Mouse (Mus musculus) mouse embryonic stem cell (cell line): ENCODE measurements around the gene Slc41a2.
"Not testable (repeated sequence)": the region's sequence is repeated elsewhere in the genome, so short reads cannot be mapped to it uniquely, and the experiment has no call there.

Experiments used
- in situ Hi-C, 2 experiments: fragments of 300-500 bp; cut with MboI; formaldehyde crosslinking; loops; 1 replicate in 1 of 2; 3 replicates in 1 of 2; pipeline ENCODE4 v1.14.3; 2019 to 2020; ENCODE audit warnings: low sequenced_read_pairs in 2 of 2, low pct_unique_long_range_greater_than_20kb in 1 of 2, mixed read lengths in 1 of 2; ENCODE audit not compliant: unreplicated experiment in 1 of 2

Gene Slc41a2

DNA sequence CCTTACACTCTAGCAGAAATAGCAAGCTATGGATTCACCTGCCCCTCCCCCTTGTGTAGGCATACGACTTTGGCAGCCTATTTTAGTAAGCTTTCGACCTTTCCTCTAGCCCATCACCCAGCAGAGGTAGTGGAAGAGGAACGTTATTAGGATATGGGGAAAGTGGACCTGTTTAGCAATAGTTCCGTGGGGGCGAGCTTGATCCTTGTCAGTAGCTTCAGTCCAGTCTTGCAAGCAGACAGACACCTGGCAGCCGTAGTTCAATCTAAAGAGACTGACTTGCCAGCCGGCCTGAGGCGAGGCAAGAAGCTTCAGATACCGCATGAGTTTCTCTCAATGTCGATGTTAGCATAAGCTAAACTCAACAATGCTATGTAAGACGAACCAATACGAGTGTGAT is 18.7 kb upstream of the Slc41a2 start:
- in situ Hi-C loops, result no loop called here

DNA sequence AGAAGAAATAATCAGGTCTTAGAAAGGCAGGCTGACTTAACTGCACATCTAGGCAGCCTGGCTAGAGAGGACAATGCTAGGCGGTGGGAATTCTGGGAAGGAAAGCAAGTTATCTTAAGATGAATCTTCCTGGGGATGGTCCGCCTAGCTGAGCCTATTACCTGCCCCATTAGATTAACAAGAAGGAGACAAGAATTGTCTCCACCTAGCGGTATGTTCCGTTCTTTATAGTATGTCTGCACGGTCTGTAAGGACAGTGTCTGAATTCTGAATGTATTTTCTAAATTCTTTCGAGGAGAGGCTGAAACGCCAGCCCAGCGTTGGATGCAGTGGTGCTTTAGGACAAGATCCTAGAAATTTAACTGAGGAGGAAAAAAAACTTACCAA is 16.6 kb upstream of the Slc41a2 start:
- in situ Hi-C loops, result no loop called here

DNA sequence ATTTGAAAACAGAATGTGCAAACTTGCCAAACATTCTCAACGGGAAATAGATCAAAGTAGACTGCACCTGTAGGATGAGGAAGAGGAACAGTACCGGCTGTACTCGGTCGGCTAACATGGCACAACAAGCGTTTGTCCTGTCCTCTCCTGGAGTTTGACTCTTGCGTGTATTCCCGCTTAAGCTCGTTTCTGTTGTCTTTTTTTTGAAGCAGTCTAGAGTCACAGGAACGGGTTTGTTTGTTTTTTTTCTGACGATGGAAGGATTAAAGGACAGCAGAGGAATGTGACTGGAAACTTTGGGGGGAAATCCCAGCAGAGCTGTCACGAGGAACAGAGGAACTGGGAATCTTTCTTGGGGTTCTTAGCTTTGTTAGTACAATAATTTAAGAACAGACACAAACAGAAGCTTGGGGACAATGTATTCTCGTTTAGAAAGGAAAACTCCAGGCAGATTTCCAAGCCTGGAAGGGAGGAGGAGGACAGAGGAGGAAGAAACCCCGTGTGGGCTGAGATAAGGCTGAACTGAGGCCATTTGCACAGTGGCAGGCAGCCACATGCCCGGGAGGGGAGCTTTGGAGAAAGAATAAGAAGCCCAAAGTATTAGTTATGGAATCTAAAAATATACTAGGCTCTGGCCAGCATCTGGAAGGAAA is 16.1 kb upstream of the Slc41a2 start:
- in situ Hi-C loops, result no loop called here

DNA sequence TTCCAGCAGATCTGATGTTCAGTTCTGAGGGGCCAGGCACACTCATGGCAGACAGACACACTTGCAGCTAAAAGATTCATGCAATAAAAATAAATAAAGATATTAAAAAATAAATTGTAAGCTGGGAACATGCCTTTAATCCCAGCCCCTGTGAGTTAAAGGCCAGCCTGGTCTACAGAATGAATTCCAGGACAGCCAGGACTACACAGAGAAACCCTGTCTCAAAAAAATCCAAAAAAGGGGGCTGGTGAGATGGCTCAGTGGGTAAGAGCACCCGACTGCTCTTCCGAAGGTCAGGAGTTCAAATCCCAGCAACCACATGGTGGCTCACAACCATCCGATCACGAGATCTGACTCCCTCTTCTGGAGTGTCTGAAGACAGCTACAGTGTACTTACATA is 14.1 kb upstream of the Slc41a2 start:
- in situ Hi-C loops, result not testable (repeated sequence)

DNA sequence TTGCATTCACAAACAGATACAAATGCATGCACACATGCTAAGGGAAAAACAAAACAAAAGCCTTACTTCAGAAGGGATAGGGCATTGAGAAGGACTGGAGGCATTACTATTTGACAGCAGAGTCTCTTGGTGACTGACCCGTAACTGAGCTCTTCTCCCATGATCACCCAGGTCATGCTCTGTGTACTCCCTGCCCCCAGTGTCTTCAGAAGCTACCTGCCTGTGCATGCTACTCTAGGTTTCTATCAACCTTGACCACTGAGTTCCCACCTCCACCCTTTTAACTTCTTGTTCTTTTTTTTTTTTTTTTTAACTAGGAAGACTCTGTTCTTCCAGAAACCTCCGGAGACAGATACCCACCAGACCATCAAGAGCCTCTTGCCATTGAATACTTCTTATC is 13.0 kb upstream of the Slc41a2 start:
- in situ Hi-C loops, result no loop called here

DNA sequence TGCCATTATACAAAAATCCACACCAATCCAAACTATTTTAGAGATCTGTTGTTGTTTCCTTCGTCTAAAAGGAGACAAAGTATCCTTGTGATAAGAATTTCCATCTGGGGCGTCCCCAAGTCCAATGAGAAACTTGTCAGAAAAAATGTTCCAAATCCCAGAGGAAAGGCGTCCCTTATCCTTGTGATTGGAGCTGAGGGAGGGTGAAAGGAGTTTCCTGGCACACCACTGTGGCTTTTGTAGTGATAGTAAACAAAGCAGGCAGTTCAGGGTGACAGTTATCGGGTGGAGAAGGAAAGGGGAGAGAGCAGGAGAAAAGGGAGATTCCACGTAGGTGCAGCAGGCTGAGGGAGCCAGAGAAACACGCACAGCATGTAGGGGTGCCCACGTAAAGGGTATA is 9.8 kb upstream of the Slc41a2 start:
- in situ Hi-C loops, result no loop called here

DNA sequence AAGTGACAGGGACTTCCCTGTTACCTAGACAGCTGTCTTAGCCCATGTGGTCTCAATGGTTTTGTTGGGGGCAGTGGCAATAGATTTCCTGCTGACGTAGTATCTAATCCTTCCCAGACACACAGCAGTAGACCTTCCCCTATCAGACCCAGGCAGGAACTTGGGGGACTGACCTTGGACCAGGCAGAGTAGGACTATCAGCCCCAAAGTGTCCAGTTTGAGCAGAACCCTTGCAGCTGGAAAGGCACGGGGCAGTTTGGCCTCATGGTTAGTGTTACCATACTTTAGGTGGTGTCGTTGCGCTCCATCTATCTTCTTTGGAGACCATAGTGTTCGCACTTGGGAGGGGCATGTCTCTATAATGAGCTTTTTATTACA is 8.7 kb upstream of the Slc41a2 start:
- in situ Hi-C loops, result no loop called here

DNA sequence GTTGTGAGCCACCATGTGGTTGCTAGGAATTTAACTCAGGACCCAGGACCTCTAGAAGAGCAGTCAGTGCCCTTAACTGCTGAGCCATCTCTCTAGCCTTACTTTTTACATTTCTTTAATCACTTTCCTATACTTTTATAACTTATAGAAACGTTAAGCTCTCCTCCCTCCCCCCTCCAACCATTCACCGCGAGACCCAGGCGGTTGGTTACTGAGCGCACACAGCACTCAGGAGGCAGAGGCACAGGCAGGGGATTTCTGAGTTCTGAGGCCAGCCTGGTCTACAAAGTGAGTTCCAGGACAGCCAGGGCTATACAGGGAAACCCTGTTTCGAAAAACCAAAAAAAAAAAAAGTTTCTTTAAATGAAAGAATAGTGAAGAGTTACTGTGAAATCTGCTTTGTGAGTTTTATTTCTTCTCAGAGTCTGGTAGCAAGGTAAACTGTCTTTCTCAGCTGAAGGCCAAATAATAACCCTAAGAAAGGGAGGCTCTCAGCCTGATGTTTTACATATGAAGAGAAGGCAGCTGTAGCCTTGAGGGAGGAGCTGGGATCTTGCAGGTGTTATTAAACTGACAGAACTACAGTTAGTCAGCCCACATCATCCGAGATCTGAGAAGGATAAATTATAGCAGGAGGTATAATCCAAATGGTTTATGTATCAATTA is 8.1 kb upstream of the Slc41a2 start:
- in situ Hi-C loops, result no loop called here

DNA sequence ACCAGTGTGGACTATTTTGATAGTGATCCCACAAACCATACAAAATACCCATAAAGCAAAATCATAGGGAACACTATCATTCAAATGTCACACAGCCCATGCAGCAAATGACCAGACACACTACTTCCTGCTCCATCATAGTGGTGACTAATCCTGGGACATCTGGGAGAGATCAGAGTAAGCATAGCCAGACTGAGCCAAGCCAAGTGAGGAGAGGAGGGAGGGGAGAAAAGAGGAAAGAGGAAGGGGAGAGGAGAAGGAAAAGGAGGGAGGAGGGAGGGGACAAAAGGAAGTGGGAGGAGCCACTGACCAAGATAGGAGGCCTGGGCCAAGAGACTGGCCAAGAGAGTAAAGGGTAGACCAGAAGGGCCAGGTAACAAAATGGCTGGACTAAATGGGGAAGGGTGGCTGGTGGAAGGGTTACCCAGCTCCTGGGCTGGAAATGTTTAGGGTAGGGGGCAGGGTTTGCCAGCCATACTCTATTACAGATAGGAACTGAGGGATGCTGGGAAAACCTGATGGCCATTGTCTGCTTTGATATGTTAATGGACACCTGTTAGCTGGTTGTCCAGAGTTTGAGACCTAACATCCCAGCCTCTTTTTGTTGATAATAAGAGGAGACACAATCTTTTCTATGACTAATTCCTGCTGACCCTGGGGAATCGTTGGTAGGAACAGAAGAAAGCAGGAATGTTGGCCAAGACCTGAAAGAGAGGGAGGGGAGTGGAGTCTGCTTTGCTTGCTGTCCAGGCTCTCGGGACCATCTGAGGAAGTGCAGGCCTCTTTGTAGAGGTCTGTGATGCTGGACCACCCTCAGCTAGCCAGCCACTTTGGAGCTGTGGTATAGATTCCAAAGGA is 6.4 kb upstream of the Slc41a2 start:
- in situ Hi-C loops, result no loop called here

DNA sequence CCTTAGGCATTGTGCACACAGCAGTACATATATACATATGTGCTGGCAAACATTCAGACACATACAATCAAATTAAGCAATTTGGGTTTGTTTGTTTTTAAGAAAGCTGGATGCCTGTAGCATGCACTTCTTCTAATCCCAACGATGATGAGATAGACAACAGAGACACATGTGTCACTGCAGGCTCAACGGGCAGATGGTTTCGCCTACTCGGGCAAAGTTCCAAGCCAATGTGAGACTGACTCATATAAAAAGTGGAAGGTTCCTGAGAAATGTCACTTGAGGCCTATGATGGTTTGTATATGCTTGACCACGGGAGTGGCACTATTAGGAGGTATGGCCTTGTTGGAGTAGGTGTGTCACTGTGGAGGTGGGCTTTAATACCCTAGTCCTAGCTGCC is 5.5 kb upstream of the Slc41a2 start:
- in situ Hi-C loops, result no loop called here

DNA sequence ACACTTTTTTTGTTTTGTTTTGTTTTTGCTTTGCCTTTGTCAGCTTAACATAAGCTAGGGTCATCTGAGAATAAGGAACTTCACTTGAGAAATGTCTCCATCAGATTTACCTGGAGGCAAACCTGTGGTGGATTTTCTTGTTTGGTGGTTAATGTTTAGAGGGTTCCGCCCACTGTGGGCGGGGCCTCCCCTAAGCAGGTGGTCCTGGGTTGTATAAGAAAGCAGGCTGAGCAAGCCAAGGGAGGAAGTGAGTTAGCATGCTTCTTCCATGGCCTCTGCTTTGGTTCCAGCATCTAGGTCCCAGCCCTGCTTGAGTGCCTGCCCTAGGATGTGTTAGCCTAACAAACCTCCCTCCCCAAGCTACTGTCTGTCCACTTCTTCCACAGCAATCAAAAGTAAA is 3.5 kb upstream of the Slc41a2 start:
- in situ Hi-C loops, result no loop called here

DNA sequence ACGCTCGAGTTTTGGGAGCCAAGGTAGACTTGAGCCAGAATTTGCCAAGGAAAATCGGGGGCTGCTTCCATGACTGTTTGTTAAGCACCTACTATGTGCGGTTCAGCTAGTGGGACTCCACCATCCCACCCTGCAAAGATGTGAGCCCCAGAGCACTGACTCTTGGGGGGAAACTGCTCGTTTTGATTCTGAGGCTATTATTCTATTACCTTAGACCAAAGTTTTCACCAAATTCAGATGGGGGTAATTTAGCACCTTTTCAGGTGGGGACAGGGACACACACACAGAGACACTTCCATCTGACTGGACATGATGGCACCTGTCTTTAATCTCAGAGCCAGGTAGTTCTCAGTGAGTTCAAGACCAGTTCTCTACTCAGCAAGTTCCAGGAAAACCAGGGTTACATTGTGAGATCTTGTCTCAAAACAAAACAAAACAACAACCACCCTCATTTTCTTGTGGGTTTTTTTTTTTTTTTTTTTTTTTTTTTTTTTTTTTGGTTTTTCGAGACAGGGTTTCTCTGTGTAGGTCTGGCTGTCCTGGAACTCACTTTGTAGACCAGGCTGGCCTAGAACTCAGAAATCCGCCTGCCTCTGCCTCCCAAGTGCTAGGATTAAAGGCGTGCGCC is 403 bp upstream of the Slc41a2 start:
- in situ Hi-C loops, result no loop called here

DNA sequence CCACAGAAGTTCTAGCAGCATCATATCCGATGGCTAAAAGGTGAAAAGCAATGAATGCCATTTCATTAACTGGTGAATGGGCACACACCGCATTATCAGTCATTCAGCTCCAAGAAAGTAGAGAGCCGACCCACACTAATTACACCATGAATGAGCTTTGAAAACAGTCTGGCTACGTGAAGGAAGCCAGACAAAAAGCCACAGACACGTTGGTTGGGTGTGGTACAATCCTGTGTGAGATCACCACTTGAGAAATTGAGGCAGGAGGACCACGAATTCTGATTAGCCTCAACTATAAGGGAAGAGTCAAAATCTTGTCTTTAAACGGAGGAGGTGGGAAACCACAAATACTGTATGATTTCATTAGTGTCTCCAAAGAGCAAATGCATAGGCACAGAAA is 1.3 kb downstream of the Slc41a2 start:
- in situ Hi-C loops, result no loop called here

DNA sequence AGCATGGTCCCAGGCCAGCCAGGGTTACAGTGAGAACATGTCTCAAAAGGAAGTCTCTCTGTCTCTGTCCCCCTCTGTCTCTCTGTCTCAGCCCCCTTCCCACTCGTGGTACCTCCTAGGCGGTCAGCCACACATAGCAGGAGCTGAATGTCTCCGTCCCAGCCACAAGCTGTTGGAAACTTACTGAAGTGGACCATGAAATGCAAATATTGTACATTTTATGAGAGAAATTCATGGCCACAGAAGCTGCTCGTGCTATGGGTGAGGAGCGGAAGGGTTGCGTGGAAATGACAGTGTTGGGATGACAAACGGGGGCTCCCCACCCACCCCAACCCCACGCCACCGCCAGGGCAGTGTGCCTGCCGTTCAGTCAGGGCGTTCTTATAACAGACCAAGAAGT is 5.1 kb downstream of the Slc41a2 start:
- in situ Hi-C loops, result no loop called here

DNA sequence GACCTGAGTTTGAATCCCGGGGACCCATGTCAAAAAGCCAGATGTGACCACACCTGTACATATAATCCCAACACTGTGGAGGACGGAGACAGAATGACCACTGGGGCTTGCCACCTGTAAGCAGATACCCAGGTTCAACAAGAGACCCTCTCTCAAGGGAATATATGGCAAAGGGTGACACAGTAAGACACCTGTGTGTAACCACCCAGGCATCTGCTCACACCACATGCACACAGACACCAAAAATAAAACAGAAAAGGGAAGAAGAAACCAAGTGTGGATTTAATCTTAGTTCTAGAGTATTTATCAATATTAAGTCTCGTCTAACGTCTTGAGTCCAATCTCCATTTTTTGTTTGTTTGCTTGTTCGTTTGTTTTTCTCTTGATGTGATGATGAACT is 5.9 kb downstream of the Slc41a2 start:
- in situ Hi-C loops, result no loop called here

DNA sequence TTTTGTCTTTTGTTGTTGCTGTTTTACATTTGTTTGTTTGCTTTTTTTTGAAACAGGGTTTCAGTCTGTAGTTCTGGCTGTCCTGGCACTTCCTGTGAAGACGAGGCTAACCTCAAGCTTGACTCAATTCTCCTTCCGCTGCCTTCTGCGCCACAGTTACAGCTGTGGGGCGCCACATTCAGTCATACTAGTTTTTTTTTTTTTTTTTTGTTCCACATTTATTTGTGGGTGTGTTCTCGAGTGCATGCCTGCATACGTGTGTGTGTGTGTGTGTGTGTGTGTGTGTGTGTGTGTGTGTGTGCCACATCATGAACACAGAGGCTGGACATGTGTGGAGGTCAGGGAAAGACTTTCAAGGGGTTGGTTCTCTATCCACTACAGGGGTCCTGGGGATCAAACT is 7.3 kb downstream of the Slc41a2 start:
- in situ Hi-C loops, result no loop called here

DNA sequence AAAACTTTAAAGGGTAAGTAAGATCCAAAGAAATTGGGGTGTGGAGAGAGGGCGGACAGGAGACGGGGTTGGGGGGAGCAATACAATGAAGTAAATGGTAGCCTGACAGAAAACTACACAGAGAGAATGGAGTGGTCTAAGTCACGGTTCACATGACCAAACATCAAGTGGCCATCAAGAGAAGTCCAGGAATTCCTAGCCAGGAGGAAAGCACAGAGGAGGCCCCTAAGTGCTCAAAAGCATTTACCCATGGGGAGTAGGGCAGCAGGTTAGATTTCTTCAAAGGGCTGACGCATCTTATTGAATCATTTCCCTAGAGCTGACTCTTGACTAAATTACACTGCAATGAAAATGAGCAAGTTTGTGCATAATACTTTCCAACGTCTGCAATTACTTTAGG is 8.9 kb downstream of the Slc41a2 start:
- in situ Hi-C loops, result no loop called here

DNA sequence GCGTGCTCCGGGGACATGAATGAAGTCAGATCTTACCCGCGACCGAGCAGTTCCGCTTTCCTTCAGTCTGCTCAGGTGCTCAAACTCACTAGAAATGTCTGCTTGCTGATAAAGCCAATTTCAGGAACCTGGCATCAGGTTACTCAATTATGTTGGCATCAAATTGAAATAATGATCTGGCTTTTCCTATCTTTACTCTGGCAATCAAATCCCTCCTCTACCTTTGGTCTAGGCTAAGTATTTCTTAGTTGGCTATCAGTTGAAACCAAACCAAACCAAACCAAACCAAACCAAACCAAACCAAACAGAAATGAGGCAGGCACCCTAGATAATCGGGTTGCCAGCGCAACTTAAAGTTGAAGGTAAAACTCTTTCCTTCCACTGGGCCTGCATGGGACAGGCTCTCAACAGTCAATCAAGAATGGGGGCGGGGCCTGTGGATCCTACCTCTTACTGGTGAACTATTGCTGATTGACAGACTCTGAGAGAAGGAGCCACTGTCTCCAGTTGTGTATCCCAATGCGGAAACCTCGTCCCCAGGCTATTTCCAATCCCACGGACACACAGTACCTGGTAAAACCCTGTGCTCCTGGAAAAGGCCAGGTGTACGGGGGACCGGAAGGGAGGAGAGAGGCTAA is 10.9 kb downstream of the Slc41a2 start:
- in situ Hi-C loops, result no loop called here

DNA sequence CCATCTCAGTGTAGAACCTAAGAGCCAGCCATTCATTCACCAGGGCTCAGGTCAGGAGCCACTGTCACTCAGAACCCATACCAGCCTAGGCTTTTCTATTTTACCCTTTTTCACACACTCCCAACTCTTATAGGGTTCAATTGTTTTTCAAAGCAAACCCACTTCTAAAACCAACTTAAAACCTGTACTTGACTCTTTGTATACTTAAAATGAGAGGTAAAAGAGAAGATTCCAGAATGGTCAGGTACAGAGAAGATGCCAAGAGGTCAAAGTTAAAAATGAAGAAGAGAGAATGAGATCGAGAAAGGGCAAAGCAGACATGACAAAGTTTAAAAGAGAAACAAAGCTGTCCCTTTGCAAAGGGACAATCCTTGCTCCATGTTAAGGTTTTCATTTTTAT is 11.8 kb downstream of the Slc41a2 start:
- in situ Hi-C loops, result no loop called here
